Mouse (Mus musculus) olfactory bulb, adult 2 months (tissue): Measurements from ENCODE around the gene Zfp78.

Experiments
- CTCF ChIP-seq: fragments of 200-500 bp; IDR thresholded peaks from 2 replicates; pipeline ENCODE4 v1.5.1; 2012; ENCODE audit warnings: low read depth, mild to moderate bottlenecking, low read length, moderate library complexity; ENCODE audit not compliant: insufficient read depth
- POLR2A ChIP-seq: fragments of 200-500 bp; IDR thresholded peaks from 2 replicates; pipeline ENCODE4 v1.6.1; 2012; ENCODE audit warnings: mild to moderate bottlenecking, low read depth, low read length, moderate library complexity; ENCODE audit not compliant: insufficient read depth

- TF ChIP-seq CTCF: no peak
- no peak for TF ChIP-seq POLR2A
Observed at GRCm38 (mm10) chr7:6339865-6340264, 23.2 kb upstream of the Zfp78 start.
